Mouse (Mus musculus) right cerebral cortex, postnatal 14 days (tissue): ENCODE measurements around the gene Cenpm.

Experiments
- DNase-seq: peaks from one replicate; pipeline ENCODE4 v3.0.0; 2022

Gene Cenpm

GRCm38 (mm10) chr15:82187924-82188323, 56.6 kb downstream of the Cenpm start:
- no peak for DNase-seq

GRCm38 (mm10) chr15:82187401-82187800, 57.1 kb downstream of the Cenpm start:
- DNase-seq: no peak

GRCm38 (mm10) chr15:82186931-82187330, 57.6 kb downstream of the Cenpm start:
- DNase-seq: no peak

GRCm38 (mm10) chr15:82186131-82186530, 58.4 kb downstream of the Cenpm start:
- no peak for DNase-seq

GRCm38 (mm10) chr15:82185062-82185783, 59.3 kb downstream of the Cenpm start:
- no peak for DNase-seq

GRCm38 (mm10) chr15:82184656-82185055, 59.9 kb downstream of the Cenpm start:
- DNase-seq: no peak

- DNase-seq: no peak
Observed at GRCm38 (mm10) chr15:82184183-82184582, 60.4 kb downstream of the Cenpm start.
